Mouse (Mus musculus) olfactory bulb, adult 2 months (tissue): ENCODE results near the gene Egfem1.

ENCODE experiments used
- CTCF ChIP-seq: fragments of 200-500 bp; IDR thresholded peaks from 2 replicates; pipeline ENCODE4 v1.5.1; 2012; ENCODE audit warnings: low read depth, mild to moderate bottlenecking, low read length, moderate library complexity; ENCODE audit not compliant: insufficient read depth
- POLR2A ChIP-seq: fragments of 200-500 bp; IDR thresholded peaks from 2 replicates; pipeline ENCODE4 v1.6.1; 2012; ENCODE audit warnings: mild to moderate bottlenecking, low read depth, low read length, moderate library complexity; ENCODE audit not compliant: insufficient read depth

DNA sequence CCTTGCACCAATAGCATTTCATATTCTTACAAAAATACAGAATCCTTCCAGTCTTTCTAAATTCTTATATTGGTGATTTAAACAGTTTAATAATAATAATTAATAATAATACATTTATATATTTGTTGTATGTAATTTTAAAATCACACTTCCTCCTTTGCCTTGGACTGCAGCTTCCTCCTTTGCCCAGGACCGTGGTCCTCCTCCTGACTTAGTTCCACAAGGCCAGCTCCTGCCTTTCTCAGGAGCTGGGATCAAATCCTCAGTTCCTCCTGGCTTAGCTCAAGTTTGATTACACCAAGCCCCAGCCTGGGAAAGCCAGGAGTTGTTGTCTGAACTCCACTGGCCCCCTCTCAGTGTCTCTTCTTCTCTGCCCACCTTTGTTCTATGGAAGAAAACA, 25.3 kb downstream of the Egfem1 start:
- TF ChIP-seq CTCF (no peak), POLR2A (no peak)
